Mouse (Mus musculus): Measurements from ENCODE around the gene Mrpl51.

GRCm38 (mm10) chr6:125166861-125167650 is 24.5 kb upstream of the Mrpl51 start:
- TF ChIP-seq CTCF (IDR thresholded peaks at IDR 0.05) (no peak), EP300 (IDR thresholded peaks at IDR 0.05) (no peak)
